Mouse (Mus musculus): ENCODE results near the gene Sulf2.

GRCm38 (mm10) chr2:166159276-166159675 lies 3.8 kb upstream of the Sulf2 start:
- TF ChIP-seq POLR2A (IDR thresholded peaks at IDR 0.05; ENCODE audit: low read depth, low read length), result no peak
- TF ChIP-seq CTCF (IDR thresholded peaks at IDR 0.05; ENCODE audit: borderline replicate concordance, insufficient read depth, low read length), result no peak
